Mouse (Mus musculus) ES-E14 (cell line): ENCODE data around the gene Clec2d.

Experiments
- CHD2 ChIP-seq: IDR thresholded peaks from 2 replicates; pipeline ENCODE4 v1.6.1; 2014; ENCODE audit warnings: mild to moderate bottlenecking, low read depth, low read length, inconsistent platforms
- HCFC1 ChIP-seq: IDR thresholded peaks from 2 replicates; pipeline ENCODE4 v1.6.1; 2012; ENCODE audit warnings: low read length, inconsistent platforms, borderline replicate concordance; ENCODE audit not compliant: insufficient read depth
- ZNF384 ChIP-seq: IDR thresholded peaks from 2 replicates; pipeline ENCODE4 v1.6.1; 2012; ENCODE audit warnings: low read depth, low read length, inconsistent platforms

DNA sequence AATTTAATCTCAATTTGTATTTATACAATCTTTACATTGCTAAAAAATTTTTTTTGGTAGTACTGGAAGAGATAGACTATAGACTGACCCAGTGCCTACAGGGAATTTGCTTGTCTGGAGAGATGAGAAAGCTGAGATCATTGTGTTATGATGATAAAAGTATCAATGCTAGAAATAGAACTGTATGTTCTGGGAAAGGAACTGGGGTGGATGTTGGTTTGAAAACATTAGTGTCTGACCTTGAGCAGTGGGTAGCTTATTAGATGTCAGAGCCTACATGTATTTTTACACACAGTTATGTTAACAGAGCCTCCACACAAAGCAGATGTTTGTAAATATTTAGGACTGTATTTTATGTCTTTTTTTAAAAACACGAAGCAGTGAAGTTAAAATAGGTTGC is 43.7 kb downstream of the Clec2d start:
- TF ChIP-seq CHD2 = no peak
- TF ChIP-seq ZNF384 = no peak
- no peak for TF ChIP-seq HCFC1
